Mouse (Mus musculus) C2C12 (cell line): ENCODE results near the gene 1700001P01Rik. TPM values are rescaled to one million over a fixed set of nuclear protein-coding genes. Genes with fewer than 3 reads are reported as not detected.
"Not testable (repeated sequence)": the region's sequence is repeated elsewhere in the genome, so short reads cannot be mapped to it uniquely, and the experiment has no call there.

Source experiments
- H3K27me3 ChIP-seq: one replicate; pipeline ENCODE4 v1.6.1; 2011; ENCODE audit not compliant: control insufficient read depth, insufficient read depth, insufficient read length
- H3K36me3 ChIP-seq: one replicate; pipeline ENCODE4 v1.6.1; 2011; ENCODE audit not compliant: control insufficient read depth, insufficient read depth
- H3K4me3 ChIP-seq: one replicate; pipeline ENCODE4 v1.5.1; 2011; ENCODE audit warnings: mild to moderate bottlenecking, control low read depth; ENCODE audit not compliant: poor library complexity, insufficient read depth, severe bottlenecking
- H3K79me2 ChIP-seq: one replicate; pipeline ENCODE4 v1.6.1; 2011; ENCODE audit not compliant: control insufficient read depth, insufficient read depth
- H3K79me3 ChIP-seq: one replicate; pipeline ENCODE4 v1.6.1; 2011; ENCODE audit warnings: low read depth, control low read depth
- H3ac ChIP-seq: one replicate; pipeline ENCODE3; 2011; ENCODE audit warnings: low read depth; ENCODE audit not compliant: control insufficient read depth, insufficient read length
- CEBPB ChIP-seq: IDR thresholded peaks from one replicate; pipeline ENCODE4 v1.6.1; 2011; ENCODE audit warnings: low read depth, mild to moderate bottlenecking, control low read depth, moderate library complexity
- CTCF ChIP-seq: IDR thresholded peaks from one replicate; pipeline ENCODE4 v1.5.1; 2011; ENCODE audit not compliant: control insufficient read depth, insufficient read depth, insufficient read length
- FOSL1 ChIP-seq: IDR thresholded peaks from one replicate; pipeline ENCODE4 v1.8.0; 2011; ENCODE audit warnings: mild to moderate bottlenecking, low read length; ENCODE audit not compliant: poor library complexity, insufficient read depth, severe bottlenecking
- MAX ChIP-seq: IDR thresholded peaks from one replicate; pipeline ENCODE4 v1.6.1; 2011; ENCODE audit warnings: mild to moderate bottlenecking, control low read depth
- MYOD1 ChIP-seq: IDR thresholded peaks from one replicate; pipeline ENCODE4 v1.6.1; 2011; ENCODE audit warnings: low read depth; ENCODE audit not compliant: control insufficient read depth, insufficient read length
- MYOG ChIP-seq: IDR thresholded peaks from one replicate; pipeline ENCODE4 v1.6.1; 2011; ENCODE audit not compliant: control insufficient read depth, insufficient read length; ENCODE audit errors: extremely low read depth
- USF1 ChIP-seq: IDR thresholded peaks from one replicate; pipeline ENCODE4 v1.6.1; 2011; ENCODE audit warnings: low read depth, mild to moderate bottlenecking, control low read depth, moderate library complexity
- polyA plus RNA-seq: library from polyadenylated mRNA; unstranded; fragments of >200 nt; fragmentation: generic; extraction: Trizol; gene quantifications from one replicate; pipeline ENCODE4 v1.2.1, GENCODE M21; 2012; ENCODE audit warnings: missing spikeins

Gene 1700001P01Rik
- polyA plus RNA-seq, 1 experiment, result 0.14 TPM

DNA sequence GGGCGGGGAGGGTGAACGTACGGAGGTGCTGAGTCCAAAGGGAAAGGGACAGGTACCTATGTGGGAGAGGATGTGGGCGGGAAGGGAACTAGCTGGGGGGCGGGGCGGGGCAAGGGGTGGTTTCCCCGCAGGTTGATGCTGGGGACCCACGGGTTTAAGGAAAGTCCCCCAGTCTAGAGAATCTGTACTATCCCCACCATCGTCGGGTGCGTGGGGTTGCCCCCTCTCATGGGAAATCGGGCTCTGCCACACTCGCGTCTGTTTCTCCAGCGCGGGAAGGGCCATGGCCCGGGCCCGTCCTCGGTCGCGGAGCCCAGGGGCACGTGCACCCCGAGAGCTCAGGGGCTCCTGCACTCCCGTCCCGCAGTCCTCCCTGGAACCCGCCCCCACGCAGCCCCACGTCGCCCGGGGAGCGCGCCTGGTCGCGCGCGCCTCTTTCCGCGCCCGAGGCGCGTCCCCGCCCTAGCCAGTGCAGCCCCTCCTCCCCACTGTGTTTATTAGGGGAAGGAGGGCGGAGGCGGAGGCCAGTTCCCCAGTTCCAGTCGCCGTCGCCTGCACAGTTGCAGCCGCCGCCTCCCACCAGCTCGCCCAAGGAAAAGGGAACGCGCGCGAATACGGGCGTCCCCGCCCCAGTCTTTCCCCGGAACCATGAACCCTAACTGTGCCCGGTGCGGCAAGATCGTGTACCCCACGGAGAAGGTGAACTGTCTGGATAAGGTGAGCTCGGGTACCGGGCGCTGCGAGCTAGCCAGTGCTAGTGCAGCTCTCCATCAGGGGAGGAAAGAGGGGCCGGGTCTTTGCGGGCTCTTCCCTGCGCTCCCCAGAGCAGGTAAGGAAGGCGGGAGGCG is 23.7 kb upstream of the 1700001P01Rik start:
- peaks cover 41% of the 10 kb centered on the region for H3K79me3 ChIP-seq
- peaks cover 19% of the 10 kb centered on the region for H3K36me3 ChIP-seq
- peak overlapping the region; percentile 93 for H3ac ChIP-seq
- peak overlapping the region; percentile 98 for H3K4me3 ChIP-seq
- no peaks in the 10 kb centered on the region for H3K27me3 ChIP-seq
- TF ChIP-seq MAX (peak; percentile 84), MYOG (no peak)
- H3K79me2 ChIP-seq, result peaks cover 49% of the 10 kb centered on the region

DNA sequence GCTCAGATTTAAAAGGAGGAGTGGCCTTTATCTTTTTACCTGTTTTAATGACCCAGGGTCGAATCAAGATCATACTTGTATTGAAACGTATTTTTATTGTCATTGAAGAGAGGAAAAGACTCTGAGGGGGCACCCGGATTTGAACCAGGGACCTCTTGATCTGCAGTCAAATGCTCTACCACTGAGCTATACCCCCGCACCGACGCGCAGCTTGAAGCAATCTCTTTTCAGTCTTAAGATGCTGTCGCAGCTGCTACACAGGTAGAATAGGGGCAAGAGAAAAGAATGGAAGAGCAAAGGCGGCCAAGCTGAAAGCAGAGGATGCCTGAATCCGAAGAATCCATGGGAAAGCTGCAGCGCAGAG is 23.0 kb upstream of the 1700001P01Rik start, which contains the start of gene Lasp1:
Gene Lasp1, plus strand, starts transcription at position 219 of the 364 bp plus-strand sequence.
- Histone ChIP-seq H3K79me3 (peaks cover 35% of the 10 kb centered on the region), H3ac (peak within 1 kb of the TSS; percentile 93), H3K27me3 (no peaks in the 10 kb centered on the region), H3K36me3 (peaks cover 17% of the 10 kb centered on the region), H3K79me2 (peaks cover 43% of the 10 kb centered on the region), H3K4me3 (peak within 1 kb of the TSS; percentile 98)
- TF ChIP-seq MYOD1 (no peak), CEBPB (no peak), USF1 (no peak), CTCF (no peak), MAX (no peak), FOSL1 (no peak), MYOG (no peak)

DNA sequence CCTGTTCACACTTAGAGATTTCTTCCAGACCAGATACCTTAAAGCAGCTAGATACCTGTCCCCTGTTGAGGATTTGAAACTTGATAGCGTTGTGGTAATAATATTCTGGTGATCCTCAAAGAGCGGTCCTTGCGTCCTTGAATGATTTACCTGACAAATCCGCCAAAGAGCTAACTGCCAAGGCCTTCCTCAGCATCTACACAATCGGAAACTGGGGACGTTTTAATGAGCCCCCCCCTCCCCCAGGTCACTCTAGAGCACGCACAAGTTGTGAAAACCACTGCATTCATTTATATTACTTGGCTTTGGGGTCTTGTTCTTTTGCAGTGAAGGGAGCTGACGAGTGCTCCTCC is 22.3 kb upstream of the 1700001P01Rik start:
- TF ChIP-seq USF1 (no peak), MYOD1 (no peak), CTCF (no peak), MAX (no peak), MYOG (no peak), FOSL1 (no peak), CEBPB (no peak)
- no peak overlapping the region for H3K4me3 ChIP-seq
- H3ac ChIP-seq, result no peak overlapping the region
- no peaks in the 10 kb centered on the region for H3K27me3 ChIP-seq
- peaks cover 14% of the 10 kb centered on the region for H3K36me3 ChIP-seq
- H3K79me3 ChIP-seq, result peaks cover 28% of the 10 kb centered on the region
- peaks cover 36% of the 10 kb centered on the region for H3K79me2 ChIP-seq

DNA sequence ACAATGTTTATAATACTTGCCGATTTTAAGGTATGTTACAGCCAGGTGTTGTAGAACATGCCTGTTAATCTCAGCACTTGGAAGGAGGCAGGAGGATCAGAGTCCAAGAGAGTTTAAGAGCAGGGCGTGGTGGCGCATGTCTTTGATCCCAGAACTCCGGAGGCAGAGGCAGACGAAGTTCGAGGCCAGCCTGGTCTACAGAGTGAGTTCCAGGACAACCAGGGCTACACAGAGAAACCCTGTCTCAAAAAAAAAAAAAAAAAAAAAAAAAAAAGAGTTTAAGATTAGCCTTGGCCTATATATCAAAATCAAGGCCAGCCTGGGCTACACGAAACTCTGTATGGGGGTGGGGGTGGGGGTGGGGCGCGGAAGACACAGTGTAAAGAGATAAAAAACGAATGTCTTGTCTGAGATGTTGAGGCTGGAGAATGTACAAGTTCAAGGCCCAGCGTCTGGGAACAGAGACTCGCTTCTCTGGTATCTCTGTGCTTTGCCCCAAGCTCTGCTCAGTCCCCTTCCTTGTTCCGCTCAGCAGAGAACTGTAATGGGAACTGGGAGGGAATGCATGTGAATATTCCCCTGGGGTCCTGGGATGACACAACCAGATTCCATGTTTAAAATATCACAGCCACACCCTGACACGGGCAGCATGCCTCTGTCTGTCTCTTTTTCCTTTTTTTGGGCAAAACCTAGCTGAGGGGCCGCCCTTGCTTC is 21.8 kb upstream of the 1700001P01Rik start:
- H3K79me2 ChIP-seq, result peaks cover 30% of the 10 kb centered on the region
- peaks cover 24% of the 10 kb centered on the region for H3K79me3 ChIP-seq
- no peak overlapping the region for H3ac ChIP-seq
- H3K36me3 ChIP-seq, result peaks cover 10% of the 10 kb centered on the region
- TF ChIP-seq MYOD1 (no peak), FOSL1 (no peak), CEBPB (peak; percentile 60), MAX (peak; percentile 80)
- no peaks in the 10 kb centered on the region for H3K27me3 ChIP-seq
- no peak overlapping the region for H3K4me3 ChIP-seq

DNA sequence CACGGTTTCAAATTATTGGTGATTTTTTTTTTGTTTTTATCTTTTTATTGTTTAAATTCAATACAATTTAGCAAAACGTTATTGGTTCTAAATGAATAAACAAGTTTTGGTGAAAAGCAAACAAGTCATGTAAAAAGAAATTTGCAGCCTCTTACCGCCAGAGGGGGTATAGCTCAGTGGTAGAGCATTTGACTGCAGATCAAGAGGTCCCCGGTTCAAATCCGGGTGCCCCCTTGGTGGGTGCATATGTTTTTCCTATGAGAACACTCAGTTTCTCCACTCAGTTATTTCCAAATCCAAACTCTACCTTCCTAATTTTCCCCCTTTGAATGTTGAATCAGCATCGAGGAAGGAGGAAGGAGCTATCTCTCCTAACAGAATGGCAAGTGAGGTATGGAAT is 21.2 kb upstream of the 1700001P01Rik start:
- Histone ChIP-seq H3ac (no peak overlapping the region), H3K27me3 (no peaks in the 10 kb centered on the region), H3K4me3 (no peak overlapping the region), H3K36me3 (peaks cover 4% of the 10 kb centered on the region), H3K79me3 (peaks cover 17% of the 10 kb centered on the region), H3K79me2 (peaks cover 24% of the 10 kb centered on the region)
- TF ChIP-seq CTCF, result no peak
- TF ChIP-seq MAX, result no peak
- TF ChIP-seq USF1, result no peak
- no peak for TF ChIP-seq FOSL1
- no peak for TF ChIP-seq MYOG
- no peak for TF ChIP-seq MYOD1
- TF ChIP-seq CEBPB, result no peak

DNA sequence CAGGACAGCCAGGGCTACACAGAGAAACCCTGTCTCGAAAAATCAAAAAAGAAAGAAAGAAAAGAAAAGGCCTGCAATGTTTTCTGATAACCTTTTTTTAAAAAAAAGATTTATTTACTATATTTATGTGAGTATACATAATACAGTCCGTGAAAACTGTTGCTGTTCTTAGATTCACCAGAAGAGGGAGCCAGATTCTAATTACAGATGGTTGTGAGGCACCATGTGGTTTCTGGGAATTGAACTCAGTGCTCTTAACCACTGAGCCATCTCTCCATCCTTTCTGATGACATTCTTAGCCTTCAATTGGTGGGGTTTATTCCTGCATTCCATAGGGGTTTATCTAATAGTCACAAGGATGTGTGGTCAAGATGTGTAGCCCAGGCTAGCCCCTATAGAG is 17.4 kb upstream of the 1700001P01Rik start:
- no peak for TF ChIP-seq MYOG
- peak; percentile 88 for TF ChIP-seq MAX
- TF ChIP-seq USF1, result peak; percentile 57
- peak; percentile 6 for TF ChIP-seq CTCF
- H3K4me3 ChIP-seq, result no peak overlapping the region
- H3K27me3 ChIP-seq, result no peaks in the 10 kb centered on the region

DNA sequence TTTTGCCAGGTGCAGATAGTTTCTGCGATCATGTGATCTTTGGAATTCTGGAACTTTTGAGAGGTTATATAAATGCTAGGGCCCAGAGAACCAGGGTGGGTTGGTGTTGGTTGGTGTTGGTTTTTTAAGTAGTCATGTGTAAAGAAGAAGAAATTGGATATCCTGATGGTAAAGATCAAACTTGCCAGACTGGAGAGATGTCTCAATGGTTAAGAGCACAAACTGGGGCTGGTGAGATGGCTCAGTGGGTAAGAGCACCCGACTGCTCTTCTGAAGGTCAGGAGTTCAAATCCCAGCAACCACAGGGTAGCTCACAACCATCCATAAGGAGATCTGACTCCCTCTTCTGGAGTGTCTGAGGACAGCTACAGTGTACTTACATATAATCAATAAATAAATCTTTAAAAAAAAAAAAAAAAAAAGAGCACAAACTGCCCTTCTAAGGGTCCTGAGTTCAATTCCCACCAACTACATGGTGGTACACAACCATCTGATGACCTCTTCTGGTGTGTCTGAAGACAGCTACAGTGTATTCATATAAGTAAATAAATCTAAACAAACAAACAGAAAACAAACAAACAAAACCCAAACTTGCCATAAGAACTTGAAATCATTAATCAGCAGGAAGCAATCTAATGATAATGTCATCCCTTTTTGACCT is 15.2 kb upstream of the 1700001P01Rik start:
- not testable (repeated sequence) for H3K27me3 ChIP-seq, H3K36me3 ChIP-seq, H3K79me2 ChIP-seq, H3K79me3 ChIP-seq, H3ac ChIP-seq, H3K4me3 ChIP-seq

More for the DNA sequence above, 17.4 kb upstream of the 1700001P01Rik start:
- no peaks in the 10 kb centered on the region for H3K36me3 ChIP-seq
- no peaks in the 10 kb centered on the region for H3K79me3 ChIP-seq
- H3K79me2 ChIP-seq, result no peaks in the 10 kb centered on the region
- no peak overlapping the region for H3ac ChIP-seq
